Mouse (Mus musculus) stomach, embryonic 15.5 days (tissue): ENCODE data around the gene Pf4. TPM values are rescaled to one million over a fixed set of nuclear protein-coding genes. Genes with fewer than 3 reads are reported as not detected.

Experiments used
- ATAC-seq: fragments of 200-750 bp; cut with Nextera tagmentation; 2 replicates; pipeline ENCODE4 v1.8.0; 2017; ENCODE audit warnings: low read depth, moderate number of reproducible peaks, moderate TSS enrichment; ENCODE audit not compliant: insufficient read depth, low FRiP score
- H3K27ac ChIP-seq: fragments of 300-500 bp; sonication (generic); 2 replicates; pipeline ENCODE4 v1.5.1; 2015; ENCODE audit warnings: mild to moderate bottlenecking, inconsistent platforms
- H3K27me3 ChIP-seq: fragments of 300-500 bp; sonication (generic); replicated peaks from 2 replicates; pipeline ENCODE4 v1.6.1; 2015; ENCODE audit warnings: inconsistent platforms
- H3K36me3 ChIP-seq: fragments of 300-500 bp; sonication (generic); 2 replicates; pipeline ENCODE4 v1.6.1; 2015; ENCODE audit warnings: inconsistent platforms
- H3K4me1 ChIP-seq: fragments of 300-500 bp; sonication (generic); 2 replicates; pipeline ENCODE4 v1.6.1; 2015; ENCODE audit warnings: inconsistent platforms
- H3K4me2 ChIP-seq: fragments of 300-500 bp; sonication (generic); 2 replicates; pipeline ENCODE4 v1.6.1; 2015; ENCODE audit warnings: mild to moderate bottlenecking, inconsistent platforms
- H3K4me3 ChIP-seq: fragments of 300-500 bp; sonication (generic); replicated peaks from 2 replicates; pipeline ENCODE4 v1.5.1; 2015; ENCODE audit warnings: inconsistent platforms
- H3K9ac ChIP-seq: fragments of 300-500 bp; sonication (generic); 2 replicates; pipeline ENCODE4 v1.6.1; 2015; ENCODE audit warnings: inconsistent platforms
- H3K9me3 ChIP-seq: fragments of 300-500 bp; sonication (generic); 2 replicates; pipeline ENCODE4 v1.6.1; 2016; ENCODE audit warnings: inconsistent platforms
- WGBS: fragments of 180-500 bp; shearing (Covaris S2); methylation state at CpG from one replicate; pipeline ENCODE4 v1.1.7; 2015; 5-methylcytosine and 5-hydroxymethylcytosine counted together
- polyA plus RNA-seq: library from polyadenylated mRNA; unstranded; fragments of >200 nt; fragmentation: Nextera tagmentation; extraction: Ambion mirVana; gene quantifications from 2 replicates; pipeline ENCODE4 v1.2.1, GENCODE M21; 2015

Pf4 gene
- 68.9 and 90.1 TPM in 2 replicates for polyA plus RNA-seq

GRCm38 (mm10) chr5:90771880-90772653, at the start of gene Pf4:
Gene Pf4 (plus strand): TSS chr5:90772435.
- Histone ChIP-seq H3K9me3 (no peaks in the 10 kb centered on the region), H3K4me2 (no peak within 1 kb of the TSS)
- no peak for ATAC-seq

GRCm38 (mm10) chr5:90722656-90723055, 49.6 kb upstream of the Pf4 start:
- H3K4me2 ChIP-seq = no peak overlapping the region
- no peaks in the 10 kb centered on the region for H3K9me3 ChIP-seq
- no peak for ATAC-seq
- H3K4me1 ChIP-seq = no peaks in the 10 kb centered on the region
- H3K9ac ChIP-seq = no peak overlapping the region
- H3K4me3 ChIP-seq = no peak overlapping the region
- 86% methylated on average over 3 of the region's 3 CpGs for WGBS
- H3K36me3 ChIP-seq = no peaks in the 10 kb centered on the region
- no peaks in the 10 kb centered on the region for H3K27me3 ChIP-seq
- no peak overlapping the region for H3K27ac ChIP-seq

More at GRCm38 (mm10) chr5:90771880-90772653, at the start of gene Pf4:
- H3K4me3 ChIP-seq = no peak within 1 kb of the TSS
- 70% methylated on average over 16 of the region's 16 CpGs for WGBS
- no peaks in the 10 kb centered on the region for H3K36me3 ChIP-seq
- H3K9ac ChIP-seq = no peak within 1 kb of the TSS
- H3K27me3 ChIP-seq = no peaks in the 10 kb centered on the region
- H3K27ac ChIP-seq = no peak within 1 kb of the TSS
- peaks cover 7% of the 10 kb centered on the region; the same call in 1 of the 2 replicates for H3K4me1 ChIP-seq

- Histone ChIP-seq H3K27me3 (no peaks in the 10 kb centered on the region), H3K27ac (no peak overlapping the region), H3K4me1 (no peaks in the 10 kb centered on the region), H3K9me3 (no peaks in the 10 kb centered on the region), H3K4me3 (no peak overlapping the region), H3K4me2 (no peak overlapping the region), H3K36me3 (no peaks in the 10 kb centered on the region), H3K9ac (no peak overlapping the region)
- ATAC-seq = no peak
- 51% methylated on average over 3 of the region's 3 CpGs for WGBS
Observed at GRCm38 (mm10) chr5:90728254-90728653, 44.0 kb upstream of the Pf4 start.

GRCm38 (mm10) chr5:90731480-90731879, 40.8 kb upstream of the Pf4 start:
- Histone ChIP-seq H3K4me2 (no peak overlapping the region), H3K36me3 (no peaks in the 10 kb centered on the region), H3K9me3 (no peaks in the 10 kb centered on the region), H3K9ac (no peak overlapping the region), H3K27ac (no peak overlapping the region), H3K27me3 (no peaks in the 10 kb centered on the region), H3K4me3 (no peak overlapping the region), H3K4me1 (no peaks in the 10 kb centered on the region)
- ATAC-seq = no peak
- 70% methylated on average over 4 of the region's 4 CpGs for WGBS

GRCm38 (mm10) chr5:90742029-90742428, 30.2 kb upstream of the Pf4 start:
- no peak overlapping the region for H3K4me2 ChIP-seq
- H3K27ac ChIP-seq = no peak overlapping the region
- 75% methylated on average over 4 of the region's 4 CpGs for WGBS
- H3K4me1 ChIP-seq = no peaks in the 10 kb centered on the region
- no peak overlapping the region for H3K4me3 ChIP-seq
- H3K27me3 ChIP-seq = no peaks in the 10 kb centered on the region
- no peaks in the 10 kb centered on the region for H3K9me3 ChIP-seq
- H3K9ac ChIP-seq = no peak overlapping the region
- H3K36me3 ChIP-seq = no peaks in the 10 kb centered on the region
- no peak for ATAC-seq

GRCm38 (mm10) chr5:90753934-90754333, 18.3 kb upstream of the Pf4 start:
- H3K27me3 ChIP-seq = no peaks in the 10 kb centered on the region
- no peak overlapping the region for H3K27ac ChIP-seq
- 81% methylated on average over 1 of the region's 1 CpGs for WGBS
- no peaks in the 10 kb centered on the region for H3K36me3 ChIP-seq
- H3K4me2 ChIP-seq = no peak overlapping the region
- no peak overlapping the region for H3K9ac ChIP-seq
- H3K4me1 ChIP-seq = peaks cover 8% of the 10 kb centered on the region; the same call in 1 of the 2 replicates
- H3K4me3 ChIP-seq = no peak overlapping the region
- no peaks in the 10 kb centered on the region for H3K9me3 ChIP-seq
- no peak for ATAC-seq

GRCm38 (mm10) chr5:90758020-90758605, 14.1 kb upstream of the Pf4 start:
- no peaks in the 10 kb centered on the region for H3K36me3 ChIP-seq
- no peak overlapping the region for H3K9ac ChIP-seq
- H3K4me2 ChIP-seq = 0 out of 2 replicates have a peak overlapping the region, but pooled peaks have one; percentile 13
- H3K27me3 ChIP-seq = 0 out of 2 replicates have a peak, but pooled peaks cover 6% of the 10 kb centered on the region
- peaks cover 15% of the 10 kb centered on the region; the same call in 1 of the 2 replicates for H3K4me1 ChIP-seq
- no peaks in the 10 kb centered on the region for H3K9me3 ChIP-seq
- ATAC-seq = no peak
- no peak overlapping the region for H3K4me3 ChIP-seq
- no peak overlapping the region for H3K27ac ChIP-seq
- 36% methylated on average over 5 of the region's 5 CpGs for WGBS

- Histone ChIP-seq H3K27ac (no peak within 1 kb of the TSS), H3K4me2 (peak within 1 kb of the TSS; percentile 64), H3K36me3 (no peaks in the 10 kb centered on the region), H3K9ac (no peak within 1 kb of the TSS), H3K27me3 (0 out of 2 replicates have a peak, but pooled peaks cover 6% of the 10 kb centered on the region), H3K4me1 (peaks cover 15% of the 10 kb centered on the region; the same call in 1 of the 2 replicates), H3K9me3 (no peaks in the 10 kb centered on the region), H3K4me3 (peak within 1 kb of the TSS; percentile 34)
- WGBS = 4% methylated on average over 32 of the region's 32 CpGs
- no peak for ATAC-seq
Observed at GRCm38 (mm10) chr5:90759077-90760065, 12.9 kb upstream of the Pf4 start, which contains the start of gene Cxcl5. Gene Cxcl5 (plus strand): TSS chr5:90759360.

- no peak for ATAC-seq
- H3K27ac ChIP-seq = no peak overlapping the region
- 40% methylated on average over 4 of the region's 4 CpGs for WGBS
- H3K4me3 ChIP-seq = no peak overlapping the region
- 0 out of 2 replicates have a peak, but pooled peaks cover 6% of the 10 kb centered on the region for H3K27me3 ChIP-seq
- H3K9me3 ChIP-seq = no peaks in the 10 kb centered on the region
- peaks cover 15% of the 10 kb centered on the region; the same call in 1 of the 2 replicates for H3K4me1 ChIP-seq
- no peak overlapping the region for H3K9ac ChIP-seq
- H3K4me2 ChIP-seq = no peak overlapping the region
- H3K36me3 ChIP-seq = no peaks in the 10 kb centered on the region
Observed at GRCm38 (mm10) chr5:90760303-90760702, 11.9 kb upstream of the Pf4 start.

- Histone ChIP-seq H3K4me2 (no peak overlapping the region), H3K27ac (no peak overlapping the region), H3K4me3 (no peak overlapping the region), H3K4me1 (peaks cover 15% of the 10 kb centered on the region; the same call in 1 of the 2 replicates), H3K36me3 (no peaks in the 10 kb centered on the region), H3K9ac (no peak overlapping the region), H3K9me3 (no peaks in the 10 kb centered on the region), H3K27me3 (0 out of 2 replicates have a peak, but pooled peaks cover 6% of the 10 kb centered on the region)
- 89% methylated on average over 2 of the region's 2 CpGs for WGBS
- no peak for ATAC-seq
Observed at GRCm38 (mm10) chr5:90760844-90761243, 11.4 kb upstream of the Pf4 start.

- Histone ChIP-seq H3K4me1 (peaks cover 15% of the 10 kb centered on the region; the same call in 1 of the 2 replicates), H3K9me3 (no peaks in the 10 kb centered on the region), H3K4me3 (no peak overlapping the region), H3K36me3 (no peaks in the 10 kb centered on the region), H3K4me2 (no peak overlapping the region), H3K27me3 (0 out of 2 replicates have a peak, but pooled peaks cover 6% of the 10 kb centered on the region), H3K9ac (no peak overlapping the region), H3K27ac (no peak overlapping the region)
- WGBS = 85% methylated on average over 3 of the region's 3 CpGs
- ATAC-seq = no peak
Observed at GRCm38 (mm10) chr5:90761834-90762233, 10.4 kb upstream of the Pf4 start.
